Mouse (Mus musculus): ENCODE results near the gene Cox17. TPM values are rescaled to one million over a fixed set of nuclear protein-coding genes. Genes with fewer than 3 reads are reported as not detected.
A peak's percentile ranks its signal among the peaks of the same experiment; 100 is the strongest.

Cox17 gene
- polyA plus RNA-seq (2012) = 56.0 and 110 TPM in 2 replicates

DNA sequence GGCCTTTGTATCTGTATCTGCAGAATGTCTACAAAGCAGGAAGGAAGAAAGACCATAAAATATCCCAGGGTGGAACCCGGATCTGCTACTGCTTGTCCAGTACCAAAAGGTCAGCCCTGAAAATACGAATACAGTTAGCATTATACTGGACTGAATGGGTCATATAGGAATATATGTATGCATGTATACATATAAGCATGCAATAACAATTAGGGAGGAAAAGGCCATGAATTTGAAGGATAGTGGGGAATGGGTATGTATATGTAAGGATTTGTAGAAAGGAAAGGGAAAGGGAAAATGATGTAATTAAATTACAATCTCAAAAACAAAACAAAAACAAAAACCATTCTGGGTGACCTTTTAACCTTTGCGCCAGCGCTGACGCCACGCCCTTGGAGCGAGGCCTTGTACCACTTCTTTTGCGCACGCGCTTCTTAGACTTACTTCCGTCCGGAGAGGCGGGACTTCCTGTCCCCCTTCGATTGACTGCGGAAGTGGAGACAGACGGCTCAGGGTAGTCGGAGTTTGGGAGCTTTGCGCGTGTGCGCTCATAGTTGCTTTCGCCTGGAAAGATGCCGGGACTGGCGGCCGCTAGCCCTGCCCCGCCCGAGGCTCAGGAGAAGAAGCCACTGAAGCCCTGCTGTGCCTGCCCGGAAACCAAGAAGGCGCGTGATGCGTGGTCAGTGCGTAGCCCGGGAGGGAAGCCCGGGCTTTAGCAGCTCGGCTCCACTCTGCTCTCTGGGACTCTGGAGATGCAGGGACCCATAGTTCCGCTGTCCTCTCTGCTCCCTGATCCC, at the start of gene Cox17, which contains the start of gene Gm21987:
Gene Cox17 (plus strand): TSS at position 463 of the 797 bp plus-strand sequence.
Gene Gm21987 (plus strand): TSS at position 512 of the 797 bp plus-strand sequence.
- H3K9me3 ChIP-seq (ENCODE audit: control insufficient read depth, low read length) = no peaks in the 10 kb centered on the region
- H3K4me1 ChIP-seq (ENCODE audit: control insufficient read depth) = peaks cover 60% of the 10 kb centered on the region
- H3K4me3 ChIP-seq (replicated peaks) = peak within 1 kb of the TSS; percentile 74
- TF ChIP-seq GATA1 (IDR thresholded peaks at IDR 0.05; ENCODE audit: low read length) (no peak), TAL1 (IDR thresholded peaks at IDR 0.05; ENCODE audit: low read length) (no peak)
- H3K36me3 ChIP-seq (ENCODE audit: control insufficient read depth) = peaks cover 36% of the 10 kb centered on the region
- peaks cover 3% of the 10 kb centered on the region for H3K27me3 ChIP-seq (ENCODE audit: control insufficient read depth)

GRCm38 (mm10) chr16:38298410-38298809, 48.4 kb upstream of the Cox17 start:
- H3K36me3 ChIP-seq (ENCODE audit: control insufficient read depth) = no peaks in the 10 kb centered on the region
- TF ChIP-seq GATA1 (IDR thresholded peaks at IDR 0.05; ENCODE audit: low read length) (no peak), TAL1 (IDR thresholded peaks at IDR 0.05; ENCODE audit: low read length) (no peak)
- no peak overlapping the region for H3K4me3 ChIP-seq (replicated peaks)
- H3K27me3 ChIP-seq (ENCODE audit: control insufficient read depth) = no peaks in the 10 kb centered on the region
- no peaks in the 10 kb centered on the region for H3K4me1 ChIP-seq (ENCODE audit: control insufficient read depth)
- H3K9me3 ChIP-seq (ENCODE audit: control insufficient read depth, low read length) = no peaks in the 10 kb centered on the region

DNA sequence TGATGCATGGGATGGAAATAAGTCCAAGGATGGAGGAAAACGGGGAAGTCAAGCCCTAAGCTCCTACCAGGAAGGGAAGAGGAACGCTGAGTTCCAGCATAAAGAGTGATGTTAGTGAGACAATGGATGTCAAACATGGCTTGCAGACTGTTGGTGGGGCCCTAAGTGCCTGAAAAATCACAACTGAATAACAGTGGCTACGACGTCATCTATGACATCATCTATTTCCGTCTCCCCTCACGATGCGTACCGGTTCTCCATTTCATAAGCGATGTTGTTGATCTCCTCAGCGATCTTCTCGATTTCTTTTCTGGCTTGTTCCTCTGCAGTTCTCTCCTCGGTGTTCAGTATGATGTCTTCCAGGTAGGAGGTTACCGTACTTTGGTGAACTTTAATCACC, 44.4 kb upstream of the Cox17 start:
- Histone ChIP-seq H3K4me1 (ENCODE audit: control insufficient read depth) (peaks cover 4% of the 10 kb centered on the region), H3K9me3 (ENCODE audit: control insufficient read depth, low read length) (no peaks in the 10 kb centered on the region), H3K36me3 (ENCODE audit: control insufficient read depth) (no peaks in the 10 kb centered on the region), H3K27me3 (ENCODE audit: control insufficient read depth) (peaks cover 8% of the 10 kb centered on the region; the same call in 1 of the 2 replicates), H3K4me3 (replicated peaks) (no peak overlapping the region)
- no peak for TF ChIP-seq TAL1 (IDR thresholded peaks at IDR 0.05; ENCODE audit: low read length)
- no peak for TF ChIP-seq GATA1 (IDR thresholded peaks at IDR 0.05; ENCODE audit: low read length)

DNA sequence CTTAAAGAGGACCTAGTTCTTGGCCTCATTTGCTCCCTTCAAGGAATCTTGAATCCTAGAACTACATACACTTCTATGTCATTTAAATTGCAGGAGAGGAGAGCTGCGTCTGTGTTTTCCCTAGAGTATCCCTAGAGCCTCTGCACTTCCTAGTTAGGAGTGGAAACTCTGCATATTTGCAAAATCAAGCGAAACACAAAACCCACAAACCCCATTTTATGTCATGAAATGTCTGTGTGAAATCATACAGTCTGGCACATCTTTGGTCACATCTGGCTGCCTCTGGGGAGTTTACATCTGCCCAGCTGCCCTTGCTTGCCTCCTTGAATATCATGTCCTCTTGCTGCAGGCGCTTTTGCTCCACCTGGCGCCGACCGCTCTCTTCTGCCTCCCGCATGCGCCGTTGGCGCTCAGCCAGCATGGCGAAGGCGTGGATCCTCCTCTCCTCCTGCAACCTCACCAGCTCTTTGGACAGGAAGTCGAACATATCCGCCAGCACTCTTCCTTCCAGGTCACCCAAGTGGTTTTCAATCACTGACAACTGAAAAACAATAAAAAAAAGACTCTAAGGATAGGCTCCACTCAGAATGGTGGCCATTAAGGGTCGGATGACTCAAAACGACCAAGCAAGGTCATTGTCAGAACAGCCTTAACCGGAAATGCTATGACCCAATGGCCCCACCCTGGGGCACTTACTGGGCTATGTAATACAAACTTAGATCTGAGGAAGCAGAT, 42.2 kb upstream of the Cox17 start:
- Histone ChIP-seq H3K36me3 (ENCODE audit: control insufficient read depth) (no peaks in the 10 kb centered on the region), H3K4me1 (ENCODE audit: control insufficient read depth) (peaks cover 4% of the 10 kb centered on the region), H3K9me3 (ENCODE audit: control insufficient read depth, low read length) (no peaks in the 10 kb centered on the region), H3K27me3 (ENCODE audit: control insufficient read depth) (peaks cover 17% of the 10 kb centered on the region; the same call in 1 of the 2 replicates), H3K4me3 (replicated peaks) (no peak overlapping the region)
- TF ChIP-seq GATA1 (IDR thresholded peaks at IDR 0.05; ENCODE audit: low read length) = no peak
- TF ChIP-seq TAL1 (IDR thresholded peaks at IDR 0.05; ENCODE audit: low read length) = no peak

- TF ChIP-seq GATA1 (IDR thresholded peaks at IDR 0.05; ENCODE audit: low read length) (no peak), TAL1 (IDR thresholded peaks at IDR 0.05; ENCODE audit: low read length) (no peak)
- no peaks in the 10 kb centered on the region for H3K9me3 ChIP-seq (ENCODE audit: control insufficient read depth, low read length)
- H3K27me3 ChIP-seq (ENCODE audit: control insufficient read depth) = peaks cover 17% of the 10 kb centered on the region; the same call in 1 of the 2 replicates
- no peaks in the 10 kb centered on the region for H3K36me3 ChIP-seq (ENCODE audit: control insufficient read depth)
- H3K4me1 ChIP-seq (ENCODE audit: control insufficient read depth) = peaks cover 4% of the 10 kb centered on the region
- H3K4me3 ChIP-seq (replicated peaks) = no peak overlapping the region
These were observed 40.1 kb upstream of the Cox17 start for GRCm38 (mm10) chr16:38306571-38307220.

DNA sequence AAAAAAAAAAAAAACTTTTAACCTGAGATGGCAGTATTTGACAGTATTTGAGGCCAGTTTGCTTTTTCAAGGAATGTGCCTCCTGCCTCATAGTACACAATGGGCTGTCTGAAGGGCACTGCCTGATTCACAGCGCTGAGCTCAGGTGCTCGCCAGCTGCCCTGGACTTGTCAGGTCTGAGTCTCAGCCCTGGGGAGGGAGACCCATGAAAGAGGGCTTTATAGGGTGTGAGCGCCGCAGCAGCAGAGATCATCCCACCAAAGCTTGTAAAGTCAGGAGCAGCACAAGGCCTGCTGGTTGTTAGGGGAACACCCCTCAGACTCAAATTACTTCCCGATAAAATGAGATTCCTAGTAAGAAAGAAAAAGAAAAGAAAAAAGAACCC, 39.6 kb upstream of the Cox17 start:
- H3K27me3 ChIP-seq (ENCODE audit: control insufficient read depth) = peaks cover 17% of the 10 kb centered on the region; the same call in 1 of the 2 replicates
- H3K4me3 ChIP-seq (replicated peaks) = no peak overlapping the region
- TF ChIP-seq GATA1 (IDR thresholded peaks at IDR 0.05; ENCODE audit: low read length) (no peak), TAL1 (IDR thresholded peaks at IDR 0.05; ENCODE audit: low read length) (no peak)
- no peaks in the 10 kb centered on the region for H3K36me3 ChIP-seq (ENCODE audit: control insufficient read depth)
- H3K4me1 ChIP-seq (ENCODE audit: control insufficient read depth) = peaks cover 4% of the 10 kb centered on the region
- no peaks in the 10 kb centered on the region for H3K9me3 ChIP-seq (ENCODE audit: control insufficient read depth, low read length)

- no peak overlapping the region for H3K4me3 ChIP-seq (replicated peaks)
These were observed 39.1 kb upstream of the Cox17 start for GRCm38 (mm10) chr16:38307651-38308050.

GRCm38 (mm10) chr16:38308195-38308594, 38.6 kb upstream of the Cox17 start:
- Histone ChIP-seq H3K36me3 (ENCODE audit: control insufficient read depth) (no peaks in the 10 kb centered on the region), H3K27me3 (ENCODE audit: control insufficient read depth) (peaks cover 17% of the 10 kb centered on the region; the same call in 1 of the 2 replicates)

More at GRCm38 (mm10) chr16:38307651-38308050, 39.1 kb upstream of the Cox17 start:
- H3K36me3 ChIP-seq (ENCODE audit: control insufficient read depth) = no peaks in the 10 kb centered on the region
- peaks cover 17% of the 10 kb centered on the region; the same call in 1 of the 2 replicates for H3K27me3 ChIP-seq (ENCODE audit: control insufficient read depth)
- H3K4me1 ChIP-seq (ENCODE audit: control insufficient read depth) = peaks cover 4% of the 10 kb centered on the region
- H3K9me3 ChIP-seq (ENCODE audit: control insufficient read depth, low read length) = no peaks in the 10 kb centered on the region
- no peak for TF ChIP-seq TAL1 (IDR thresholded peaks at IDR 0.05; ENCODE audit: low read length)
- TF ChIP-seq GATA1 (IDR thresholded peaks at IDR 0.05; ENCODE audit: low read length) = no peak

More at GRCm38 (mm10) chr16:38308195-38308594, 38.6 kb upstream of the Cox17 start:
- no peak overlapping the region for H3K4me3 ChIP-seq (replicated peaks)
- TF ChIP-seq GATA1 (IDR thresholded peaks at IDR 0.05; ENCODE audit: low read length) (no peak), TAL1 (IDR thresholded peaks at IDR 0.05; ENCODE audit: low read length) (no peak)
- no peaks in the 10 kb centered on the region for H3K9me3 ChIP-seq (ENCODE audit: control insufficient read depth, low read length)
- H3K4me1 ChIP-seq (ENCODE audit: control insufficient read depth) = peaks cover 4% of the 10 kb centered on the region
